Mouse (Mus musculus) mesoderm, embryonic 11.5 days (tissue): ENCODE measurements at regions not wholly inside any gene's neighbourhood (a gene's known extent, or its start where the extent isn't known, plus 50 kb on each side); places are given as distances from the start of the nearest gene placed in this dataset.

Source experiments
- DNase-seq: peaks from one replicate; pipeline ENCODE4 v3.0.0-alpha.2; 2012; ENCODE audit warnings: low read depth, low spot score

GRCm38 (mm10) chr12:86579716-86580115 is 98.8 kb upstream of the Vash1 start:
- DNase-seq, result no peak

GRCm38 (mm10) chr12:86580132-86580718 is 98.3 kb upstream of the Vash1 start:
- peak; percentile 24 for DNase-seq

- no peak for DNase-seq
Observed at GRCm38 (mm10) chr12:86582076-86582475, 96.4 kb upstream of the Vash1 start.

- DNase-seq, result no peak
Observed at GRCm38 (mm10) chr12:86588010-86588409, 90.5 kb upstream of the Vash1 start.

GRCm38 (mm10) chr12:86592509-86592908 is 86.0 kb upstream of the Vash1 start:
- DNase-seq, result no peak

- DNase-seq, result no peak
Observed at GRCm38 (mm10) chr12:86594647-86595046, 83.9 kb upstream of the Vash1 start.

- DNase-seq, result no peak
Observed at GRCm38 (mm10) chr12:86600041-86600440, 78.5 kb upstream of the Vash1 start.

- no peak for DNase-seq
Observed at GRCm38 (mm10) chr12:86603521-86603920, 75.0 kb upstream of the Vash1 start.

- no peak for DNase-seq
Observed at GRCm38 (mm10) chr12:86612431-86613040, 66.0 kb upstream of the Vash1 start.

GRCm38 (mm10) chr12:86614156-86614555 is 64.3 kb upstream of the Vash1 start:
- DNase-seq, result peak; percentile 54

GRCm38 (mm10) chr12:86616327-86616726 is 62.2 kb upstream of the Vash1 start:
- DNase-seq, result no peak

- no peak for DNase-seq
Observed at GRCm38 (mm10) chr12:86624195-86624594, 54.3 kb upstream of the Vash1 start.

GRCm38 (mm10) chr12:86626684-86627083 is 51.8 kb upstream of the Vash1 start:
- no peak for DNase-seq

- DNase-seq, result no peak
Observed at GRCm38 (mm10) chr12:86628050-86628782, 50.3 kb upstream of the Vash1 start.
